Mouse (Mus musculus) small intestine, adult 10 weeks (tissue): ENCODE results near the gene Fam169a. TPM values are rescaled to one million over a fixed set of nuclear protein-coding genes. Genes with fewer than 3 reads are reported as not detected.

ENCODE experiments used
- polyA plus RNA-seq: library from polyadenylated mRNA; stranded (reverse); fragments of 350-450 nt; fragmentation: Illumina TruSeq; extraction: RNeasy Lipid Tissue Mini Kit (QIAGEN cat#74804); gene quantifications from one replicate; pipeline ENCODE4 v1.2.3, GENCODE M21; 2014; ENCODE audit warnings: low replicate concordance

The Fam169a gene
- 0.26 TPM for polyA plus RNA-seq

DNA sequence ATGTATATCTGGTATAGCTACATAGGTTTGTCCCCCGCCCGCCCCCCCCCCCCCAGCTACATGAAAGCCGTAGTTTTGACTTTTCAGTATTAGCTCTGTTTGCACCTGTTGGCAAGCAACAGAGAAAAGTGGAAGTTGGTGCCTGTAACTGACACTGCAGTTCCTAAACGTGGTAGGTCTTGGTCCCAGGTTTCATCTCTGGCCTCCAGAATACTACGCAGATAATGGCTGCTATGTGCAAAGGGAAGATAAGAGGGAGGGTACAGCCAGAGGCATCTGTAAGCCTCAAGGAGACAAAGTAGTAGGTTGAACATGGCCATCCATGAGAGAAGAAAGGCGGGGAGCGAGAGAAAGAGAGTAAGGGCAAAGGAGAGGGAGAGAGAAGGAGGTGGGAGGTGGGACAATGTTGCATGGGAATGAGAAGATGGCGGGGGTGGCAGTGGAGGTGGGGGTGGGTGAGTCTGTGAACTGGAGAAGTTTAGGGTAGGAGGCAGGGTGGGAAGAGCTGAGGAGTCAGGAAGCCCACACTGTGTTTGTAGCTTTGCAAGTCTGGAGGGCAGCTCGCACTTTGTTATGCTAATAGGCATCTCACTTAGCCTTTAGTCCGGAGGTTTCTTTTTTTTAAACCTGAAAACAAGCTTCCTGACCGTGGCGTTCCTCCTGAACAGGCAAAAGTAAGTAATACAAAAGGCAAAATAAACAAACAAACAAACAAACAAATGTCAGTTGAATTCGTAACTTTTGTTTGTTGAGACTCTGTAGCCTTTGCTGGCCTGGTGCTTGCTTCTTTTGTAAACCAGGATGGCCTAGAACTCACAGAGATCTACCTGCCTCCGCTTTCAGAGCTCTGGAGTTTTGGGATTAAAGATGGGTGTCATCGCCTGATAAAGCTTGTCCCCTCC is at the start of gene Fam169a:
Gene Fam169a, plus strand, starts transcription at position 638 of the 902 bp plus-strand sequence.

DNA sequence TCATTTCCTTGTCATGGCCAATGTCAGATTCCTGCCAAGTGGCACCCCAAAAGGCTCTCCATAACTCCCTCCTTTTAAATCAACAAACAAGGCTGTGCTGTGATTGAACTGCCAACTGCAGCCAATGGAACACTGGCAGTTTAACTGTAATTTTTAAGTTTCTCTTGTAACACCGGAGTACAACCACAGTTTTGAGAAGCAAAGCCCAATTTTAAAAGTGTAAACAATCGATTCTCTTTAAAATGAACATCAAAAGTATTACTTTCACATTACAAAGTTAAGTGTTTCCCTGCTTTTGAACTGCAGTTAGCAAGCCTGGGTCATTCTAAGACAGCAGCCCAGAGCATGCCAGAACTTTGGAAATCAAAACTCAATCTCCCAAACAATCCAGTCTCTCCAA is 32.8 kb upstream of the Fam169a start, which contains the start of gene 1700029F12Rik:
Gene 1700029F12Rik, minus strand, starts transcription at position 101 of the 400 bp plus-strand sequence.

GRCm38 (mm10) chr13:97099187-97099852 is 32.2 kb downstream of the Fam169a start, which contains the start of gene Gm6169:
Gm6169 (minus strand) TSS chr13:97099237.

GRCm38 (mm10) chr13:97137466-97138400 is 70.6 kb downstream of the Fam169a start, which contains the start of the genes Gfm2 and Nsa2:
Gfm2 (plus strand) TSS chr13:97137937.
Nsa2 (minus strand) TSS chr13:97137937.

Other genes with a start within 250 kb of the Fam169a start
- 57.4 TPM for gene Gcnt4, start 142.6 kb upstream of the Fam169a start, polyA plus RNA-seq
- not detected for gene 1700029F12Rik, start 32.9 kb upstream of the Fam169a start, polyA plus RNA-seq
- 11.7 TPM for gene Gm6169, start 32.0 kb downstream of the Fam169a start, polyA plus RNA-seq
- 59.9 TPM for gene Gfm2, start 70.7 kb downstream of the Fam169a start, polyA plus RNA-seq
- gene Nsa2, start 70.7 kb downstream of the Fam169a start, polyA plus RNA-seq: 186 TPM
- gene Hexb, start 131.1 kb downstream of the Fam169a start, polyA plus RNA-seq: 244 TPM
- 5.5 TPM for gene Enc1, start 173.8 kb downstream of the Fam169a start, polyA plus RNA-seq